Mouse (Mus musculus) kidney, embryonic 14.5 days (tissue): ENCODE results near the gene Wnk2. TPM values are rescaled to one million over a fixed set of nuclear protein-coding genes. Genes with fewer than 3 reads are reported as not detected.

ENCODE experiments used
- ATAC-seq: fragments of 200-750 bp; cut with Nextera tagmentation; 2 replicates; pipeline ENCODE4 v1.8.0; 2017; ENCODE audit warnings: moderate number of reproducible peaks, mild to moderate bottlenecking, moderate TSS enrichment, moderate library complexity; ENCODE audit not compliant: low FRiP score, low TSS enrichment
- H3K27ac ChIP-seq: fragments of 300-500 bp; sonication (generic); 2 replicates; pipeline ENCODE4 v1.5.1; 2014; ENCODE audit warnings: low read depth, mild to moderate bottlenecking, low read length, moderate library complexity, mixed read lengths
- H3K27me3 ChIP-seq: fragments of 300-500 bp; sonication (generic); 2 replicates; pipeline ENCODE4 v1.6.1; 2014; ENCODE audit warnings: mild to moderate bottlenecking, low read length; ENCODE audit not compliant: control insufficient read depth, insufficient read depth
- H3K36me3 ChIP-seq: fragments of 300-500 bp; sonication (generic); 2 replicates; pipeline ENCODE4 v1.6.1; 2014; ENCODE audit warnings: low read length, mixed read lengths; ENCODE audit not compliant: control insufficient read depth, insufficient read depth
- H3K4me1 ChIP-seq: fragments of 300-500 bp; sonication (generic); 2 replicates; pipeline ENCODE4 v1.6.1; 2014; ENCODE audit warnings: low read length, mixed read lengths; ENCODE audit not compliant: control insufficient read depth, insufficient read depth
- H3K4me2 ChIP-seq: fragments of 300-500 bp; sonication (generic); replicated peaks from 2 replicates; pipeline ENCODE4 v1.6.1; 2014; ENCODE audit warnings: low read depth, mild to moderate bottlenecking, low read length
- H3K4me3 ChIP-seq: fragments of 300-500 bp; sonication (generic); 2 replicates; pipeline ENCODE4 v1.5.1; 2014; ENCODE audit warnings: mild to moderate bottlenecking, low read length
- H3K9ac ChIP-seq: fragments of 300-500 bp; sonication (generic); 2 replicates; pipeline ENCODE4 v1.6.1; 2014; ENCODE audit warnings: low read depth, mild to moderate bottlenecking, low read length, moderate library complexity
- H3K9me3 ChIP-seq: fragments of 300-500 bp; sonication (generic); 2 replicates; pipeline ENCODE4 v1.6.1; 2016; ENCODE audit warnings: low read length; ENCODE audit not compliant: control insufficient read depth
- WGBS: fragments of 180-500 bp; shearing (Covaris S2); extraction: QIAGEN DNeasy Blood & Tissue Kit; methylation state at CpG from one replicate; pipeline ENCODE4 v1.1.7; 2014; 5-methylcytosine and 5-hydroxymethylcytosine counted together
- polyA plus RNA-seq: library from polyadenylated mRNA; unstranded; fragments of >200 nt; fragmentation: Nextera tagmentation; extraction: Ambion mirVana; gene quantifications from 2 replicates; pipeline ENCODE4 v1.2.1, GENCODE M21; 2014

Wnk2 gene
- 1.7 and 2.1 TPM in 2 replicates for polyA plus RNA-seq

DNA sequence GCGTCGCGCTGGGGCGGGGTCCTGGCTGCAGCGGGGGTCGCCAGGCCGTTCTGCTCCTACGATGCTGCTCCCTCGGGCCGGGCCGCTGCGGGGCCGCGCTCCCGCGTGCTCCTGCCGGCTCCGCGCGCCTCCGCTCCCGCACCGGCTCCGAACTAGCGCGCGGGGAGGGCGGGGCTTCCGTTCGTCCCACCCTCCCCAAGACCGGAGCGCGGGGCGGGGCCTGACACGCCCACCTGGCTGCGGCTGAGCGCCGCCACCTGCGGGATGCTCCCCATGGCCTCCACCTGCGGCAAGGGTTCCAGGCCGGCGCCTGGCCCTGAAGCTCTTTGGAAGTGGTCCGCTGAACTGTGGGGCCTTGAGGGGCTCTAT, at the start of gene Wnk2:
Gene Wnk2, minus strand, starts transcription at position 157 of the 369 bp plus-strand sequence.
- under 1% methylated on average over 33 of the region's 43 CpGs for WGBS
- H3K36me3 ChIP-seq: no peaks in the 10 kb centered on the region
- peak within 1 kb of the TSS; percentile 97 for H3K4me2 ChIP-seq
- H3K4me1 ChIP-seq: peaks cover 10% of the 10 kb centered on the region; the same call in 1 of the 2 replicates
- H3K27ac ChIP-seq: no peak within 1 kb of the TSS
- peak within 1 kb of the TSS; percentile 66 for H3K9ac ChIP-seq
- peak within 1 kb of the TSS; percentile 73 for H3K4me3 ChIP-seq
- no peaks in the 10 kb centered on the region for H3K9me3 ChIP-seq
- peak; percentile 57 for ATAC-seq
- peaks cover 45% of the 10 kb centered on the region for H3K27me3 ChIP-seq

DNA sequence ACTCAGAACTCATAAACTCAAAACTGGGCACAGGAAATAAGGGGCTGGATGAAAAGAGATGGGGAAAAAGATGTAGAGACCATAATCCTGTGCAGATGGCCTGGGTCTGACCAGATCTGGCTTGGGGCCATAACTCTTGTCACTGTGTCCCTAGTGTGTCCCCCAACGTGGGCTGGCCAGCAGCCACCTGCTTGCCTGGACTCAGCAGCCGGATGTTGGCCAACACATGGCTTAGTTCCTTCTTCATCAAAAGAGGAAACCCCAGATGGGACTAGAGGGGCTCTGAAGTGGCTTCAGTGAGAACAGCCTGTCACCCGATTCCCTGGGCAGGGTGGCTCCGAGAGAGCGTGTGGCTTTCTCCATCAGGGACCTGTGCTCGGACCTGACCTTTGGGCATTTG, 49.0 kb upstream of the Wnk2 start:
- Histone ChIP-seq H3K4me1 (0 out of 2 replicates have a peak, but pooled peaks cover 5% of the 10 kb centered on the region), H3K9me3 (no peaks in the 10 kb centered on the region), H3K9ac (no peak overlapping the region), H3K27ac (no peak overlapping the region), H3K4me2 (no peak overlapping the region), H3K27me3 (no peaks in the 10 kb centered on the region), H3K4me3 (no peak overlapping the region), H3K36me3 (peaks cover 10% of the 10 kb centered on the region; the same call in 1 of the 2 replicates)
- ATAC-seq: no peak
- 79% methylated on average over 6 of the region's 6 CpGs for WGBS

DNA sequence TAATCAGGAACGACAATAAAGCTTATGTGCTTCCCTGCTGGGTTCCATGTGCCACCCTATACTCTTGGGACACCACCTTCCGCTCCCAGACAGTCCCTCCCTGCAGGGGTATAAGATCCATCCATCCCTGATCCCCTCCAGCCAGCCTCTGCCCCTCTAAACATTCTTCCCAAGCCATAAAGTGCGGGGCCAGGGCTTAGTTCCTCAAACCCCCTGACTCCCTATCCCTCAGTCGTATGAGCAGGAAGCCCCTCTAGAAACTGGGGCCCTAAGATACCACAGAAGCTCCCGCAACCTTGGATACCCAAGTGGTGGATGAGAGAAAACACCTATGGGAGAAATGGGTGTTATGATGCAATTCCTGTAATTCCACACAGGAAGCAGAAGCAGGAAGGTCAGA, 48.4 kb upstream of the Wnk2 start:
- peaks cover 6% of the 10 kb centered on the region for H3K4me1 ChIP-seq
- no peak overlapping the region for H3K9ac ChIP-seq
- no peaks in the 10 kb centered on the region for H3K27me3 ChIP-seq
- 90% methylated on average over 5 of the region's 5 CpGs for WGBS
- ATAC-seq: no peak
- no peak overlapping the region for H3K27ac ChIP-seq
- H3K9me3 ChIP-seq: no peaks in the 10 kb centered on the region
- no peak overlapping the region for H3K4me2 ChIP-seq
- peaks cover 10% of the 10 kb centered on the region; the same call in 1 of the 2 replicates for H3K36me3 ChIP-seq
- H3K4me3 ChIP-seq: no peak overlapping the region

DNA sequence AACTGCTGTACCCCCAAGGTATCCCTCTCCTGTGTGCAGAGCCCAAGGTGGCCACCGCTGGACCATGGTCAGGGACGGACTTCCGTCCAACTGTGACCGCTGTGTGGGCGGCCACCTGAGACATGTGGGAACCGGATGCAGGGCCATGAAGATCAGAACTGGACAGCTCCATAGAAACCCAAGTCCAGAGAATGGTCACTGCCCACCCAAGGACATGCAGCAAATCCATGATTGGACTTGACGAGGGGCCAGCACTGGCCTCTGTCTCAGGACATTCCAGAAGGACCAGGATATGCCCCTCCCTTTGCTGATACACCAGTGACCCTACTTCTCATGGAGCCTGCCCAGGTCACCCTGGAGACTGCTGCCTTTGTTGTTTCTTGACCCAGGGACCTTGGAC, 47.8 kb upstream of the Wnk2 start:
- Histone ChIP-seq H3K9ac (no peak overlapping the region), H3K4me3 (no peak overlapping the region), H3K4me1 (peaks cover 12% of the 10 kb centered on the region), H3K27me3 (no peaks in the 10 kb centered on the region), H3K9me3 (no peaks in the 10 kb centered on the region), H3K4me2 (no peak overlapping the region), H3K27ac (no peak overlapping the region), H3K36me3 (peaks cover 10% of the 10 kb centered on the region; the same call in 1 of the 2 replicates)
- ATAC-seq: no peak
- WGBS: 58% methylated on average over 7 of the region's 7 CpGs

DNA sequence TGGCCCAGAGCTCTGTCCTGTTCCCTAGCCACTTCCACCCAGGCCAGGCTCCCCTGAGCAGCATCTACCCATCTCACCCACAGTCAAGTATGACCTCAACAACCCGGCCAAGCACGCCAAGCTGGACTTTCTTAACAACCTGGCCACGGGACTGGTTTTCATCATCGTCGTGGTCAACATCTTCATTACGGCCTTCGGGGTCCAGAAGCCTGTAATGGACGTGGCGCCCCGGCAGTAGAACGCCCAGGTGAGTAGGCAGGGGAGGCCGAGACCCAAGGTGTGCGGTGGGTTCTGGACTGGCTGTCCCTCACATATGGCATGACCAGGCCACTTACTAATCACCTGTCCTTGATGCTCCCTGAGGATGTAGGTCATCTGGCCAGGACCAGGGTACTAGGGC, 47.0 kb upstream of the Wnk2 start:
- no peak overlapping the region for H3K9ac ChIP-seq
- no peaks in the 10 kb centered on the region for H3K9me3 ChIP-seq
- no peak overlapping the region for H3K4me2 ChIP-seq
- WGBS: 93% methylated on average over 13 of the region's 13 CpGs
- no peaks in the 10 kb centered on the region for H3K27me3 ChIP-seq
- H3K4me3 ChIP-seq: no peak overlapping the region
- ATAC-seq: no peak
- no peak overlapping the region for H3K27ac ChIP-seq
- peaks cover 10% of the 10 kb centered on the region; the same call in 1 of the 2 replicates for H3K36me3 ChIP-seq
- H3K4me1 ChIP-seq: peaks cover 20% of the 10 kb centered on the region

DNA sequence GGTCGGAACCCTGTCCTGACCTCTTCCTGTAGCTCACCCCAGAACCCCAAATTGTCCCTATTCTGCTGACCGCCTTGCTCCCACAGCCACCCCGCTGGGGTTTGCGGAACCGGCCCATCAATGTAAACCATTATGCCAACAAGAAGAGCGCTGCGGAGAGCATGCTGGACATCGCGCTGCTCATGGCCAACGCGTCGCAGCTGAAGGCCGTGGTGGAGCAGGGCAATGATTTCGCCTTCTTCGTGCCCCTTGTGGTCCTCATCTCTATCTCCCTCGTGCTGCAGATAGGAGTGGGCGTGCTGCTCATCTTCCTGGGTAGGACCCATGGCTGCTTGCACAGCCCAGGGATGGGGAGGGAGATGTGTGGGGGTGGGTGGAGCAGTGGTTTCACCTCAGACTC, 45.8 kb upstream of the Wnk2 start:
- 96% methylated on average over 17 of the region's 17 CpGs for WGBS
- Histone ChIP-seq H3K4me1 (peaks cover 29% of the 10 kb centered on the region), H3K9ac (no peak overlapping the region), H3K27ac (no peak overlapping the region), H3K9me3 (no peaks in the 10 kb centered on the region), H3K27me3 (no peaks in the 10 kb centered on the region), H3K4me2 (no peak overlapping the region), H3K36me3 (peaks cover 10% of the 10 kb centered on the region; the same call in 1 of the 2 replicates), H3K4me3 (no peak overlapping the region)
- ATAC-seq: no peak

DNA sequence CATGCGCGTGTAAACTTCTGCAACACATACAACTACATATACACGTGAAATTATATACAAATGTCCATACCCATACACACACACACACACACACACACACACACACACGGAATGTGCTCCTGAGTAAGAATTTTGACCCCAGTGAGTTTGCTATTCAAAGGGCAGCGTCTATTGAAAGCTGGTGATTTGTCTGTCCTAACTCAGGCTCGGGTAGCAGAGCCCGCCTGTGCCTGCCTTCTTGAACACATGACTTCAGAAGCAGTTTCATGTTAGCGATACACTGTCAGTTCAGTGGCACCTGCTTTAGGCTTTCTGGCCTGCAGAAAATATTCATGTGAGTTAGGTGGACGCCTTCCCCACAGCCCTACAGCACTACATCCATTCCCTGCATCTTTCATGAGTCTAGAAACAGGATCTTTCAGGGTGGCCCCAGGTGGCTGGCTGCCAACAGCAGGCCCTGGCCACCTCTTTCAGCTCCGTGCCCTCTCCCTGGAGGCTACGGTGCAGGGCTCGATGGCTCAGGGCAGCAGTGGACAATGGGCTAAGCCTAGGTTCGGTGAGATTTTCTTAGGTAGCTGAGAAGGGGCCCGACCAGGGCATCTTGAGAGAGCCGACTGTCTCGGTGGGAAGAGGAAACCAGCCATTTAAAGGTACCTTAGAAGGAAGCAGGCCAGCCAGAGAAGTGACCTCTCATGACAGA, 44.5 kb upstream of the Wnk2 start:
- Histone ChIP-seq H3K36me3 (peaks cover 10% of the 10 kb centered on the region; the same call in 1 of the 2 replicates), H3K4me1 (peaks cover 36% of the 10 kb centered on the region), H3K4me3 (no peak overlapping the region), H3K9ac (no peak overlapping the region), H3K9me3 (no peaks in the 10 kb centered on the region), H3K27me3 (no peaks in the 10 kb centered on the region), H3K27ac (no peak overlapping the region), H3K4me2 (no peak overlapping the region)
- ATAC-seq: no peak
- WGBS: 76% methylated on average over 16 of the region's 16 CpGs

DNA sequence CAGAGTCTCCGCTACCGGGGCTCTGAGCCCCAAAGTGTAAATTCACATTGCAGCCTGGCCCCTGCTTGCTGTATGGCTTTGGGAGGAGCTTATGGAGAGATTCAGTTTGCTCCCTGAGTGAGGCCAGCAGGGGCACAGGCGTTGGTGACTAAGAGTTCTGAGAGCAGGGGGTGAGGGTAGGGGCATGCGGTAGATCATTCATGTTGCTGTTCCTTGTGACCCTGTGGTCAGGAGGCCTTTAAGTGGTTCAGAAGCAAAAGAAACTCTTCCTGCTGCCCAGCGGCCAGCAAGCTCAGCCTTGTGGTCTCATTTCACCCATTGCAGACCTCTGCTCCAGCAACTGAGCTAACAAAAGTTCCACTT, 43.8 kb upstream of the Wnk2 start:
- WGBS: 35% methylated on average over 5 of the region's 5 CpGs
- H3K4me1 ChIP-seq: peaks cover 40% of the 10 kb centered on the region
- no peak overlapping the region for H3K4me2 ChIP-seq
- no peak overlapping the region for H3K4me3 ChIP-seq
- no peaks in the 10 kb centered on the region for H3K9me3 ChIP-seq
- H3K36me3 ChIP-seq: peaks cover 10% of the 10 kb centered on the region; the same call in 1 of the 2 replicates
- no peak for ATAC-seq
- no peaks in the 10 kb centered on the region for H3K27me3 ChIP-seq
- H3K27ac ChIP-seq: 0 out of 2 replicates have a peak overlapping the region, but pooled peaks have one; percentile 14
- no peak overlapping the region for H3K9ac ChIP-seq

DNA sequence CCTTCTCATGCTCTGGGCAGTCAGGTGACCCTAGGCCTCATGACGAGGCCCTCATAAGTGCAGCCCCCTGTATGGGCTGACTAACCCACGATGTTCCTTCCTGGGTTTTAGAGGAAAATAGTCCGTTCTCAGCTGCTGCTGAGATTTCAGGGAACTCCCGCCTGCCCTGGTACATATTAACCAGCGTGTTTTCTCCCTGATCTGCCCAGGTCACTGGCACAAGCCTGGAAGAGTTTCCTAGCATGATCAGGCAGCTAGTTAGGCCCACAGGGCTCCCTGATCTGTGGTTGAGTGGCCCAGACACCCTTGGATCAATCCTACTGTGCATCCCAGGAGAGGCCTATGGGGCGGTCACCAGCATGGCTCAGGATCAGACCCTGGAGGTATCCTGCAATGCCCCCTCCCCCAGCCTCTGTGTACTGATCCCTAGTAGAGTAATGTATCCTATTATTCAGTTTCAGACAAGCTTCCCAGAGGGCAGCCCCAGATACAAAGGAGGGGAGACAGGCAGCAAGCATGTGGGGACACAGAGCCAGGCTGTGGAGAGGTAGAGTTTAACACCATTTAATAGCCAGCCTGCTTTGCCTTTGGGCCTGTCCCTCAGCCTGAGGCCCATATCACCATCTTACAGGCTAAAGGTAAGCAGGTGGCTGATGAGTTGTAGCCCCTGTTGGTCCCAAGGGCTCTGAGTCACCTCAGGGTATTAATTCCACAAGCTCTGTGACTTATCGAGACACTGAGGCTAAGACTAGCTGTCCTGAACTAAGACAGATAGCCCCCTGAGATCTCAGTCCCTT, 43.3 kb upstream of the Wnk2 start:
- H3K9ac ChIP-seq: peak overlapping the region; percentile 18; the same call in 1 of the 2 replicates
- H3K4me2 ChIP-seq: no peak overlapping the region
- no peaks in the 10 kb centered on the region for H3K27me3 ChIP-seq
- no peaks in the 10 kb centered on the region for H3K9me3 ChIP-seq
- 60% methylated on average over 7 of the region's 7 CpGs for WGBS
- peaks cover 10% of the 10 kb centered on the region; the same call in 1 of the 2 replicates for H3K36me3 ChIP-seq
- peaks cover 40% of the 10 kb centered on the region for H3K4me1 ChIP-seq
- H3K27ac ChIP-seq: peak overlapping the region; percentile 47; the same call in 1 of the 2 replicates
- no peak overlapping the region for H3K4me3 ChIP-seq
- no peak for ATAC-seq
